Mouse (Mus musculus) embryo, embryonic 10.5 days (tissue): ENCODE measurements around the gene Rtn4ip1.
"Not testable (repeated sequence)": the region's sequence is repeated elsewhere in the genome, so short reads cannot be mapped to it uniquely, and the experiment has no call there.

Source experiments
- DNase-seq: peaks from one replicate; pipeline ENCODE4 v3.0.0-alpha.2; 2015; ENCODE audit warnings: low spot score

The Rtn4ip1 gene

DNA sequence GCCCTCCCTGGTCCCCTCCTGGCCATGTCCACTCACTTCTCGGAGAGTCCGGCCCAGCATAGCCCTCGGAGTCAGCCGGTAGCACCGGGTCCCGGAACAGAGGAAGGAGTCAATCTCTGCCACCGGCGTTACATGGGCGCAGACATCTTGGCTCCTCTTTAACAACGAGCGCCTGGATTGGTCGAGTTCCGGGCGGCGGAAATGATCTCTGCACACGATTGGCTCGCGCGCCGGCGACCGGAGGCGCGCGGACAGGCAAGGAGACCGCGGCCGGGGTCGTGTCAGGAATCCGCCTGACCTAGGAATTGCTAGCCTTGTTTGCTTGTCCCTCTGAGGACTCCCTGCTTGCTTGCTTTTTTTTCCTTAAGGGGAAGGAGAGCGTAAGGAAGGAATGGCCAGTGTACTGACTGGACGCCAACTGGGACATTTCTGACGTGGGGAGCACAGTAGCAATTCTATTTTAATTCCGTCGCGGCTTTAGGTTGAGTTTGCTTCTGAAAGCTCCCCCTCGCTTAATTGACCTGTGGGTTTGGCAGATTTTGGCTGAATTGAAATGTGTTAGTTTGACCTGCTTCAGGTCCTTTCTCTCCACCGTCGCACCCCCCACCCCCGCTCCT, at the start of gene Rtn4ip1, which contains the start of gene Qrsl1:
Gene Rtn4ip1, plus strand, starts transcription at position 230 of the 617 bp plus-strand sequence.
Gene Qrsl1, minus strand, starts transcription at position 168 of the 617 bp plus-strand sequence.
- DNase-seq, result peak; percentile 97

DNA sequence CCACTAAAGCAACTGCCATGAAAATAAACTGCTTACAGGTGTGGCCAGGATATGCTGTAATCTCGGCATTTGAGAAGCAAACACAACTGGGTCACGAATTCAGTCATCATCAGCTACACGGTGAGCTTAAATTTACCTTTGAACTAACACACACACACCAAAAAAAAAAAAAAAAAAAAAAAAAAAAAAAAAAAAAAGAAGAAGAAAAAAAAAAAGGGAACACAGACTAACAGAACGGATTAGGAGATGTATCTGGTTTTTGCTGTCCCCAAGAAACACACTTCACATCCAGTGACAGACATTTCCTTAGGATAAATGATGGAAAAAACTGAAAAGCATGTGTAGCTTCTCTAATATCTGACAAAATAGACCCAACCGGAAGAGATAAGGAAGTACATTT, 49.7 kb upstream of the Rtn4ip1 start:
- DNase-seq, result no peak

DNA sequence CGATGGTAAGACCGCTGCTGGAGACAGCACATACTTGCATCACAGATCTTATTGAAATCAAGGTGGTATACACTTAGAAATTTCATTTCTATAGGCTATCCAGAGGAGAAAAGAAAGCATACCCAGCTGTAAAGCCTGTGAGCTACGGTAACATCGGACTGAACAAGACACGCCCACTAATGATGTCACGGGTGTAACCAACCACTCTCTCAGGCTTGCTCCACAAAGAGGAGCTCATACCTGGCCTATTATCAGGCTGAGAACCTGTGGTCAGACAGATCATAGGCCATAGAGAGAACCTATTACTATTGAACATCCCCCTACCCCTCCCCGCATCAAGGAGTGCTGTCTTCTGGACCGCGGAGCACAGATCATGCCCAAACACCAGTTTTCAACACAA, 45.7 kb upstream of the Rtn4ip1 start:
- DNase-seq, result no peak

DNA sequence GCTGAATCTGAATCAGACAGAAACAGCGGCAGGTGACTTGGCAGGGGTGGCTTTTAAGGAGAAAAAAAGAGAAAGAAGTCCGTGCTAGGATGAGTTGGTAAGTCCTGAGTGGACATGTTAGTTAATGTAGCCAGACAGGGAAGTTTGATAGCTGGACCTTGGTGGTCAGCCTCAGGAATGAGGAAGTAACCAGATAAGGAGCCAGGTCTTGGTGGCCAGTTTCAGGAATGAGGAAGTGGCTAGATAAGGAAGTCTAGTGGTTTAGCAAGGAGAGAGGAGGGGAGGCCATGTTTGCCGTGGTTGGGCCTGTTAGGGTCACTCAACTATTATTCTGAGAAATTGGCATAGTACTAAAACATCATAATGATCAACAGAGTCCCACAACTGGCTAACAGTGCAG, 45.3 kb upstream of the Rtn4ip1 start:
- no peak for DNase-seq

DNA sequence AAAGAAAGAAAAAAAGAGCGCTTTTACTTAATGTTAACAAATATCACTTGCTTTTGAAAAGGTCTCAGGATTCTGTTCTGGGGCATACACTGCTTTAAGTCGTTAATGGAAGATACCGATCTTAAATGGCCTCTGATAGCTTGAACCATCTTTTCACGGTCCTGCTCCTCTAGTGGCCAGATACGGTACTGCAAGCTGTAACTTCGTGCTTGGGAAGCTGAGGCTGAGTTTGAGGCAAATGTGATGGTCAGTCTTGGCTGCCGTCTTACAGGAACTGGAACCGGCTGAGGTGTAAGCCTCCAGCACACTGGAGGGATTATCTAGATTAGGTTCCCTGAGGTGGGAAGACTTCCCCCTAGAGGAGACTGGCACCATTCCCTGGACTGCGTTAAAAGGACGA, 30.9 kb upstream of the Rtn4ip1 start:
- DNase-seq, result peak; percentile 64

DNA sequence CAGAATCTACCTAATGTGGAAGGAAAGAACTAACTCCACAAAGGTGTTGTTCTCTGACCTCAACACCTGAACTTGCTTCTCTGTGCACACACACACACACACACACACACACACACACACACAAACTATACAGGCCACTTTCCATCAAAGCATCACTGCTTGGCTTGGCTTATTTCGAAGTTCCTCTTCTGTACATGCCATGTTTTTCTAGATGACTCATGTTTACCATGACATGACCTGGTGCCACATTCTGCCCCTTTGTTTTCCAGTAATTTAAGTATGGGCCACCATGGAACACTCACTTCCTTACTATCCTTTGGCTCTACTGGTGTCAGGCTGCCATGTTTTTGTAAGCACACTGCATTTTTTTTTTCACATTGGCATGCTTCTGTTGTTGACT, 30.1 kb upstream of the Rtn4ip1 start:
- no peak for DNase-seq

DNA sequence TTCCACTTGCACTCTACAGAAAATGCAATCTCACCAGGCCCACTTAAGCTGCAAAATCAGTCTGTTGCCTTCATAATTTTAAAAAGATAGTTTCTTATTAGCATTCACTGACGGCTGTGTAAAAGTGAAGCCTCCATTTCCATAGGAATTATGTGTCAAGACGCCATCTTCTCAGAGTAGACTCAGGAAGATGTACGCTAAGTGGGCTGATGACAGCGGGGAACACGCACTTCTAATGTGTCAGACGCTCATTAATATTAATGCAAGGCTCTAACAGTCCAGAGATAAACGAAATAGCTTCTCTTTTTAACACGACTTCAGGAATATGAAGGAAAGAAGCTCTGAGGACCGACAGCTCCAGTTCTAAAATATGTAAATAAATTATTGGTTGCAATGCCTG, 13.9 kb upstream of the Rtn4ip1 start:
- no peak for DNase-seq

DNA sequence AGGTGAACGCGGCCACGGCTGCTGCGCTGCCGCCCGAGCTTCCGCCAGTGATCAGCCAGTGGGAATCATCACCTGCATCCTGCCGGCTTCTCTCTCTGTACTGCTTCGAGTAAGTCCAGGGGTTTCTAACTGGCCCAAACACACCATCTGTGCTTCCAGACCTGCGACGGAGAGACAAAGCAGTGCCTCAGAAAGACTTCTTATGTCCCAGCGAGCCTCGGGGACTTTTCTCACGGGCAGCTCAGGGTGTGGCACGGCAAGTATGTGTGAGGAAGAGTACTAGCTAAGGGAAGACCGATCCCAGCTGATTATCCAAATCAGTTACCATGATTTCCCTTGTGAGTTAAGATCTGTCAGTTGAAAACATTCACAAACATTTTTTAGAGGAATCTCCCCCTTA, 12.6 kb upstream of the Rtn4ip1 start:
- DNase-seq, result no peak

DNA sequence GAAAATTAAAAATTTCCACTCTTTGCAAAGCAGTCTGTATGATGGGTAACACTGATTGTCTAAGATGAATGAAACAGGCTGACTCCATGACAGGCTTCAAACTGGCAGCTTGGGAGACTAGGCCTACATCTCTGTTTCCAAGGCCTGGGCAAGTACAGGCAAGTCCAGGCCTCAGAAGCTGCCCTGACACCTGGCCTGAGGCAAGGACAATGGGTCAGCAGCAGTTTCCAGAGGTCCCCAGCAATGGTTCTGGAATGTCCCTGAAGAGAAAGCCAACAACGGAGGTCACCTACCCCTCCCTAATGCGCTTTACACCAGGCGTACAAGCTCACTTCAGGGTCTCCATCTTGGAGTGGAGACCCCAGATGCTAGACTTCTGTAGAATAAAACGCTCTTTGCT, 8.6 kb upstream of the Rtn4ip1 start:
- no peak for DNase-seq

DNA sequence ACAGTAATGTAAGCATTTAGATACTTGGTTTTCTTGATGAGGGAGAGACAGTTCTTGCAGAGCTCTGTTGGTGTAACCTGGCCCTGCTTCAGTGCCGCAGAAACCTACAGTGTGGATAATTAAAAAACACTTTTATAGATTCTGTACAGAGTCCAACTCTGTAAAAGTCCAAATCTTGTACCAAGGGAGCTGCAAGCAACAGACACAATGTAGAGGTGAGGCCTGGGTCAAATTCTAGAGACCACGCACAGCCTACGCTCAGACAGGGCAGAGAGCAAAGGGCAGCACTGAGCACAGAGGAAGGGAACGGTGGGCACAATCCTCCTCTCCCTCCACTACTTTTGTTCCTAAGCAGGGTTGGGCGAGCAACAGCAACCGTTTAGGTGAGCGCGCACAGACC, 5.5 kb upstream of the Rtn4ip1 start:
- DNase-seq, result no peak

DNA sequence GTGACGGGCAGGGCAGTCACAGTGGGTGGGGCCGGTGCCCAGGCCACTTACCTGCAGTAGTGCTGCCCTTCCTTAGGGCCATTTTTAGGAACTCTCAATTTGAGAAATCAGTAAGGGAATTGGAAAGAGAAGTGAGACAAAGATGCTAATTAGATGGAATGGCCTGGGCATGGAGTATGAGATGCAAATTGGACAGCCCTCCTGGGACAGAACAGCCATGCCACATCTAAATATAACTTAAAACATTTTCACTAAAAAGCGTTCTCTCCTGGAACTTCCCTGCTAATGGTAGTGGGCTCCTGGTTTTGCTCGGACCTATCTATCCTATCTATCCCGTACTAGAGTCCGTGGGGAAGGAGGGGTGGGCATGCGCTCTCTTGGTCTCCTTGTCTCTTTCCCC, 3.3 kb upstream of the Rtn4ip1 start:
- no peak for DNase-seq

DNA sequence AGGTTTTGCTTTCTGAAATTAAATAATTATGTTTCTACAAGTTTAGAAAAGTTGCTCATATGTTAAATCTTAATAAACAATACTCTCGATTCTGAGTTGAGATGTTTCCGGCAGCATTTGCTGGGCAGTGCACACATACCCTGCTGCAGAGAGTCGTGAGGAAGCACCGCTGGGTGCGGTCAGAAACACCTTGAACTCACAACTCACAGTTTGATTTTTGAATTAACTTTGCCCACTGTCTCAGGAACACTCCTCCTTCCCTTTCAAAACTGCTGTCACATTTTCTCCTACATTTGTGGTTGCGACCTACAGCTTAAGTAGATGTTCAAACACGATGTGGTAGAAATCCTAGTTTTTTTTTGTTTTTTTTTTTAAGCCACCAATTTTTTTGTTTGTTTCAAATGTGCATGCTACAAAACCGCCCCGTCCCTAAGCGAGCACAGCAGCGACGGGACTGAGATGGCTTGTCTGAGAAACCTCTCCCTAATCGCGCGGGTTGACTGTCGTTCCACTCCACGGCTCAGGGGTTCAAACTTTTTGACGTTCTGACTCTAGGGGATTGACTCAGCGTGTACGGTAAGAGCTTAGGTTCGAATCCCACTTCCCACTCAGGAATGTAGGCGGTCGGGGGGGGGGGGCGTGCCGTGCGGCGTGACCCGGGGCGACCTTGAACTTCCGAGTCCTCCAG, 580 bp upstream of the Rtn4ip1 start:
- DNase-seq, result no peak

DNA sequence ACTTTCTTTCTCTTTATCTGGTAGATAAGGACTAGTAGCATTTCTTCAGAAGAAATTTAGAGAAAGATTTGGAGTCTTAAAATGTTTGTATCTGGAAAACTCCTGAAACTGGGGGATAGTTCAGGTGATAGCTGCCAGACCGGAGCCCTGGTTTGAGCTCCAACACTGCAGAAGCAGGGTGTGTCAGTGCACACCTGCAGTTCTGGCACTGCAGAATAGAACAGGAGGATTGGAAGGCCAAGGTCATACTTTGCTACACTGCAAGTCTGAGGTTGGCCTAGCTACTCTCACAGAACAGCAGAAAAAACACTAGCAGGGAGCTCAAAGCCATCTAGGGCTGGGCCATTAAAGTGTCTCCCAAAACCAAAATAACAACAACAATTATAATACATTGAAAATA, 3.0 kb downstream of the Rtn4ip1 start:
- DNase-seq, result no peak

DNA sequence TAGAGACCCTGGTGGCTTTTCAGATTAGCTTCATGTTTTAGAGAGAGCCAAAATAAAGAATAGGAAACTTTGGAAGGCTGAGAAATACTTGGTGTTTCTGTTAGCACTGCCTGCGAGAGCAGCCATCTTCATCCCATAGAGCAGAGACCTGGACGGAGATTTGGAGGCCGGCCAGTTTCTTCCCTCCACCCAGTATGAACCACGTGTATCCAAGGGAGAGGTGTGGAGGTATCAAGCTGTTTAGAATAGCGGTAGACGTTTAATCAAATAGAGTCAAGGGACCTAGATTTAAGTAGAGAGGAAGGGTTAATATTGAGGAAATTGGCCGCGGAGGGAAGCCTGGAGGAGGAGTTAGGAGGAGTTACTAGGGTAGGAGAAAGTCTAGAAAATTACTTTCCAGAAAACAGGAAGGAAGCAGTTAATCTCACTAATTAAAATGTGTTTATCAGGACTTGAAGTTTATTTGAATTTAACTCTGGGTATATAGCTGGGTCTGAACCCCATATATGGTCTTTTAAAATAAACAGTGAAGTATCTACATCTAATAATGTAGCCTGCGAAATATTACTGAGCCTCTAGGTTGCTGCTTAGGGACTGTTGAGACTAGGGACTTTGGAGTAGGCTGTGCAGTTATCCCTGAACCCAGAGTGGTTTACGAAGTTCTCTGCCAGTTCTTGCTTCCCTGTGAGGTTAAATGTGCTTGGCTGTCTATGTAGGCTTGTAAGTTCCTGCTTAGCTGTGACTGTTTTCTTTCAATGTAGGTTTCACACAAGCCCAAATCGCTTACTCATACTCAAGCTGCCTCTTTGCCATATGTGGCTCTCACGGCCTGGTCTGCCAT, 8.6 kb downstream of the Rtn4ip1 start:
- no peak for DNase-seq

DNA sequence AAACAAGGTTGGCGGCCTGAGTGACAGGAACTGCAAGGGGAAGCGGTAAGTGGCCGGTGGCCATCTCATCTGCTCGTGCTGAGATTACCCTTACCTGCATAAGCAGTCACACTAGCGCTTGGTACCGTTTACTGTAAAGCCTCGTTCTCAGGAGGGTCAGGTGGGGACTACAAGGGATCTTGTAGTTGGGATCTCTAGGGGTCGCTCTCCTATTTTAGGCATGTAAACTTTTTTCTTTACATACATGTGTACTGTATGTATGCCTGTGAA, 9.2 kb downstream of the Rtn4ip1 start:
- no peak for DNase-seq

DNA sequence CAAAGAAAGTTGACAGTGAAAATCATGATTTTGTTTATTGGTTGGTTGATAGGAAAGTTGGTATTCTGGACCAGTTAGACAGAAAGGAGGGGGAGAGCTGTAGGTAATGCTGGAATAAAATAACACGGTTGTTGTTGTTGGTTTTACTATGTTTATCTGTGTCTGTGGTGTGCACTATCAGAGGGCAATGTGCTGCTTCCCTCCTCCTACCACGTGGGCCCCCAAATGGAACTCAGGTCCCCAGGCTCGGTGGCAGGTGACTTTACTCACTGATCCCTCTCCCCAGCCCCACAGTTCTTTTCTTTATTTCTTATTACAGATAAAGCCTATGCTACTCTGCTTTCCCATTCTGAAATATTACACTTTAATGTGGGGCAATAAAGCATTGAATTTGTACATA, 10.6 kb downstream of the Rtn4ip1 start:
- no peak for DNase-seq

DNA sequence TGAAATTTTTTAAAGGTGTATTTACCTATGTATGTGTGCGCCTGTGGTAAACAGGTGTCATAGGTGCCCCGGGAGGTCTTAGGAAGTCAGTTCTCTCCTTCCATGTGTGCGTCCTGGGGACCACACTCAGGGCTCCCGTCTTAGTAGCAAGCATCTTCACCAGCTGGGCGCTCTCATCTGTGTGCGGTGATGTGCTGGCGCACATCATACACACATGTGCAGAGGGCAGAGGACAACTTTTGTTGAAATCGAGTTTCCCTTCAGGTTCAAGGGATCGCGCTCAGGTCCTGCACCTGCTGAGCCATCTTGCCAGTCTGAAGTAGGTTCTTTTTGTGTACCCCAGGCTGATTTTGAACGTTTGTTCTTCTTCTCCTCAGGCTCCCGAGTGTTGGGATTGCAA, 14.6 kb downstream of the Rtn4ip1 start:
- no peak for DNase-seq

DNA sequence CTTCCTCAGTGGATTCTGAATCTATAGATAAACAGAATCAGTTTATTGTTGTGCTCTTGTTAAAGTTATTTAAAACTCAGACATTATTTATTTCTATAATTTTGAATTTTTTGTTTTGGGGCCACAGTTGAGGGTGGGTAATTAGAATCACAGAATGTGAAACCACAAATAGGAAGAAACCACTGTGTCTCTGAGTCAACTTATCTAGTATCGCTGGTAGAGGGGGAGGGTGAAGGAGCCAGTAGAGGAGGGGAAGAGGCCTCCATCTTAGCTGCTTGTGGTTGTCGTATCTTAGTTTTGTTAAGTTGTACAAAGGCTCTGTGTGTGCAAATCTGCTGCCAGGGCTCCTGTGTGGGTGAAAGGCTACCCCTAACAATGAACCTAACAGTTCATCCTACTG, 15.1 kb downstream of the Rtn4ip1 start:
- no peak for DNase-seq

DNA sequence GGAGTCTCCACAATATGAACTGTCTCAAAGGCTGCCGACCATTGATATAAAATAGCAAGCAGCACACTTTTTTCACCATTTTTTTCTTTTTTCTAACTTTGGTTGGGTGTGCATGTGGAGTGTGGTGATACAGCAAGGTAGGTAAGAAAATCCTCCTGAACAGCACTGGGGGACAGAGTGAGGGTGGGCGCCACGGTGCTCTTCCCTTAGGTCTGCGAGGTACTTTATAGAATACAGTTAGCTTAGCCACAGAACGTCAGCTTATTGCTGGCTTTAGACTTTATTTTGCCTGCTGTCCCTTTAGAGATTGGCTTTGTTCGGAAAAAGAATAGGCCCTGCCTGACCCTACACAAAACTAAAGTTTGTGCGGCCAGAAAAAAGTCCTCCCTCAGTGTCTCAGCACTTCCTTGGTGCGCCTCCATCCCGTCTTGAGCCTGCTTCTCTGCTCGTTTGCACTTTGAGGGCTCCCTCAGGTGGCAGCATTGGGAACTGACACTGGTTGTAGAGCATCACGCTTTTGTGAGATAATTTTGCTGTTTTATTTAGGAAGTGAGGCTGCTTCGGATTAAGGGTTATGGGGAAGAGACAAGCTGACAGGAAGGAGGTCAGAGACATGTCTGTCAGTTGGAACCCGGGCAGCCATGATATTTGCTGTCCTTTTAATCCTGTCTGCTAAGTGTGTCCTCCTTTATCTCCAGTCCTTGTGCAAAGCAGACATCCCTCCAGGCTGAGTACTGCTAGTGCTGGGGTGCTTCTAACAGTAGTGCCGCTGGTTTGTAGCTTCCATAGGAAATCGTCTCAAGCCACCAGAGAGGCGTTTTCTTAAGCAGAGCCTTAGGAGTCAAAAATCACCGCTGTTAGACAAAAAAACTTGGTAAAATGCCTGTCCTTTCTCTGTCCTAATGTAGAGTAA, 17.3 kb downstream of the Rtn4ip1 start:
- DNase-seq, result peak; percentile 87

DNA sequence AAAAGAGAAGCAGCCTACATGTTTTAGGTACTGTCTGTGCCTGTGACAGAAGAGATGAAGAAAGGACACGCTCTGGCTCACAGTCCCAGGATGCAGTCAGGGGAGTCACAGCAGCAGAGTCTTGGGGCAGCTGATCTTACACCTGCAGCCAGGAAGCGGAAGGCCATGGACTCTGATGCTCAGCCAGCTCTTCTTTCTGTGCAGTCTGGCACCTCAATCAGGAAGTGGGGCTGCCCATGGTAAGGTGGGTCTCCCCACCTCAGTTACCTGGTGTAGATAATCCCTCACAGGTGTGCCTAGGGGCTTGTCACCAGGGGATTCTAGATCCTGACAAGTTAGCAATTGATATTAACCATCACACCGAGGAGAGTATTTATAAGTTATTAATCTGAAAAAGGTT, 21.5 kb downstream of the Rtn4ip1 start:
- DNase-seq, result no peak

DNA sequence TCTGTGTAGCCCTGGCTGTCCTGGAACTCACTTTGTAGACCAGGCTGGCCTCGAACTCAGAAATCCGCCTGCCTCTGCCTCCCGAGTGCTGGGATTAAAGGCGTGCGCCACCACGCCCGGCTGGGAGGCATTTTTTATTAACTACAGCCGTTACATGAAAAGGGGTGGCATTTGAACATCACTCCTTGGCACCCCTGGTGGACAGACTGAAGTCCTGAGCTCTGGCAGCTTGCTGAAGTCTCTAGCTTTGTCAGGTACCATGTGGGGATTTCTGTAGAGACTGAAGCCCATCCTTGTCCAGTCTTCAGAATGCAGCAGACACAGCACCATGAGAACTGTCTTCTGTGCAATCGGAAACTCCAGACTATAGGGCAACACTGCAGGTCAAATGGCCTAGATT, 24.2 kb downstream of the Rtn4ip1 start:
- not testable (repeated sequence) for DNase-seq

DNA sequence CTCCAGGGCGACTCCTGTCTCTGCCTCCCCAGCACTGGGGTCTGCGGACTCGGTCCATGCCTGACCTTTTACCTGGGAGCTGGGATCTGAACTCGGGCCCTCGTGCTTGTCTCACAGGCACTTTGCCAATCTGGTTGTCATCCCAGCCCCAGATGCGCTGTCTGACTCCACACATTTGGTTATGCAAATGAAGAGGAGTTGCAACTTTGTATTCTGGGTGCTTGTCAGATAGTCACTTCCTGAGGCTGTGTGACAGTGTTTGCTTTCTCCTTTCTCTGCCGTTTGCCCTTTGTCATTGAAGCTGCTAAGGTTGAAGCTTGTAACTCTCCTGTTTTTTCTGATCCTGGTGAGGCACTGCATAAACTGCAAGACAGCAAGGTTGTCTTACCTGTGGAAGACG, 26.1 kb downstream of the Rtn4ip1 start:
- DNase-seq, result no peak
